Mouse (Mus musculus) heart, postnatal 0 days (tissue): ENCODE measurements around the gene Acer3. TPM values are rescaled to one million over a fixed set of nuclear protein-coding genes. Genes with fewer than 3 reads are reported as not detected.
A peak's percentile ranks its signal among the peaks of the same experiment; 100 is the strongest.

Source experiments
- ATAC-seq: fragments of 200-750 bp; cut with Nextera tagmentation; 2 replicates; pipeline ENCODE4 v1.8.0; 2017; ENCODE audit warnings: low read depth, moderate number of reproducible peaks, moderate library complexity; ENCODE audit not compliant: insufficient read depth
- DNase-seq: peaks from one replicate; pipeline ENCODE4 v3.0.0-alpha.2; 2016; ENCODE audit warnings: low spot score
- H3K27ac ChIP-seq: fragments of 300-500 bp; sonication (generic); 2 replicates; pipeline ENCODE4 v1.5.1; 2014; ENCODE audit warnings: low read depth, mild to moderate bottlenecking
- H3K27me3 ChIP-seq: fragments of 300-500 bp; sonication (generic); 2 replicates; pipeline ENCODE4 v1.6.1; 2014; ENCODE audit warnings: low read length, mixed read lengths; ENCODE audit not compliant: control insufficient read depth, insufficient read depth
- H3K36me3 ChIP-seq: fragments of 300-500 bp; sonication (generic); replicated peaks from 2 replicates; pipeline ENCODE4 v1.6.1; 2014; ENCODE audit warnings: low read length, mixed read lengths; ENCODE audit not compliant: control insufficient read depth, insufficient read depth
- H3K4me1 ChIP-seq: fragments of 300-500 bp; sonication (generic); 2 replicates; pipeline ENCODE4 v1.6.1; 2014; ENCODE audit warnings: antibody characterized with exemption; ENCODE audit not compliant: control insufficient read depth, insufficient read depth
- H3K4me2 ChIP-seq: fragments of 300-500 bp; sonication (generic); 2 replicates; pipeline ENCODE4 v1.6.1; 2014; ENCODE audit warnings: low read depth, mild to moderate bottlenecking, low read length, moderate library complexity
- H3K4me3 ChIP-seq: fragments of 300-500 bp; sonication (generic); 2 replicates; pipeline ENCODE4 v1.5.1; 2014; ENCODE audit warnings: low read depth, low read length
- H3K9ac ChIP-seq: fragments of 300-500 bp; sonication (generic); replicated peaks from 2 replicates; pipeline ENCODE4 v1.6.1; 2014; ENCODE audit warnings: low read depth, low read length, mixed read lengths
- H3K9me3 ChIP-seq: fragments of 300-500 bp; sonication (generic); replicated peaks from 2 replicates; pipeline ENCODE4 v1.6.1; 2016; ENCODE audit warnings: low read length; ENCODE audit not compliant: control insufficient read depth
- CTCF ChIP-seq: IDR thresholded peaks from 2 replicates; pipeline ENCODE4 v1.5.1; 2016; ENCODE audit warnings: antibody characterized with exemption, control low read depth, low read depth
- EP300 ChIP-seq: IDR thresholded peaks from 2 replicates; pipeline ENCODE4 v1.6.1; 2016; ENCODE audit warnings: antibody characterized with exemption, low read depth
- WGBS: fragments of 180-500 bp; shearing (Covaris S2); extraction: QIAGEN DNeasy Blood & Tissue Kit; methylation state at CpG from one replicate; pipeline ENCODE4 v1.1.7; 2014; 5-methylcytosine and 5-hydroxymethylcytosine counted together
- polyA plus RNA-seq: library from polyadenylated mRNA; unstranded; fragments of >200 nt; fragmentation: Nextera tagmentation; extraction: Ambion mirVana; gene quantifications from 2 replicates; pipeline ENCODE4 v1.2.1, GENCODE M21; 2015
- total RNA-seq: library from RNA; depleted of rRNA; stranded (reverse); fragments of >200 nt; gene quantifications from 2 replicates; pipeline ENCODE4 v1.2.3, GENCODE M21; 2014; ENCODE audit warnings: low replicate concordance

Acer3 gene
- total and polyA plus RNA-seq, 2 experiments from 2014 or later: 5.6 to 21.4 TPM

- ATAC-seq (peak; percentile 49; the same call in 1 of the 2 replicates), DNase-seq (no peak)
- Histone ChIP-seq H3K27me3 (no peaks in the 10 kb centered on the region), H3K4me2 (peak overlapping the region; percentile 78), H3K4me3 (peak overlapping the region; percentile 85), H3K36me3 (no peaks in the 10 kb centered on the region), H3K4me1 (peaks cover 9% of the 10 kb centered on the region; the same call in 1 of the 2 replicates), H3K9me3 (no peaks in the 10 kb centered on the region), H3K9ac (peak overlapping the region; percentile 76), H3K27ac (peak overlapping the region; percentile 67)
- under 1% methylated on average over 28 of the region's 33 CpGs for WGBS
- TF ChIP-seq EP300: no peak
- TF ChIP-seq CTCF: no peak
These were observed 12.3 kb downstream of the Acer3 start for GRCm38 (mm10) chr7:98308607-98309218.

- TF ChIP-seq CTCF: no peak
- TF ChIP-seq EP300: no peak
- no peak overlapping the region for H3K27ac ChIP-seq
These were observed 12.9 kb downstream of the Acer3 start for GRCm38 (mm10) chr7:98307921-98308606.

GRCm38 (mm10) chr7:98307411-98307810 is 13.6 kb downstream of the Acer3 start:
- Histone ChIP-seq H3K36me3 (no peaks in the 10 kb centered on the region), H3K4me3 (no peak overlapping the region), H3K27me3 (no peaks in the 10 kb centered on the region), H3K9me3 (no peaks in the 10 kb centered on the region), H3K4me2 (no peak overlapping the region), H3K9ac (no peak overlapping the region), H3K4me1 (peaks cover 9% of the 10 kb centered on the region; the same call in 1 of the 2 replicates), H3K27ac (no peak overlapping the region)
- 86% methylated on average over 2 of the region's 2 CpGs for WGBS
- no peak for ATAC-seq
- DNase-seq: no peak
- TF ChIP-seq CTCF (no peak), EP300 (no peak)

More at GRCm38 (mm10) chr7:98307921-98308606, 12.9 kb downstream of the Acer3 start:
- no peaks in the 10 kb centered on the region for H3K27me3 ChIP-seq
- DNase-seq: no peak
- H3K9me3 ChIP-seq: no peaks in the 10 kb centered on the region
- peak overlapping the region; percentile 85 for H3K4me3 ChIP-seq
- H3K9ac ChIP-seq: peak overlapping the region; percentile 76
- WGBS: 62% methylated on average over 9 of the region's 9 CpGs
- ATAC-seq: no peak
- H3K4me2 ChIP-seq: peak overlapping the region; percentile 78
- H3K4me1 ChIP-seq: peaks cover 9% of the 10 kb centered on the region; the same call in 1 of the 2 replicates
- H3K36me3 ChIP-seq: no peaks in the 10 kb centered on the region

GRCm38 (mm10) chr7:98292901-98293300 is 28.1 kb downstream of the Acer3 start:
- ATAC-seq (no peak), DNase-seq (no peak)
- H3K9ac ChIP-seq: no peak overlapping the region
- 79% methylated on average over 1 of the region's 1 CpGs for WGBS
- H3K36me3 ChIP-seq: no peaks in the 10 kb centered on the region
- H3K27ac ChIP-seq: no peak overlapping the region
- no peaks in the 10 kb centered on the region for H3K4me1 ChIP-seq
- H3K4me2 ChIP-seq: no peak overlapping the region
- no peaks in the 10 kb centered on the region for H3K27me3 ChIP-seq
- H3K9me3 ChIP-seq: no peaks in the 10 kb centered on the region
- TF ChIP-seq CTCF (no peak), EP300 (no peak)
- no peak overlapping the region for H3K4me3 ChIP-seq

GRCm38 (mm10) chr7:98289585-98289984 is 31.4 kb downstream of the Acer3 start:
- Histone ChIP-seq H3K27ac (no peak overlapping the region), H3K36me3 (no peaks in the 10 kb centered on the region), H3K4me3 (no peak overlapping the region), H3K4me1 (no peaks in the 10 kb centered on the region), H3K9me3 (no peaks in the 10 kb centered on the region), H3K27me3 (no peaks in the 10 kb centered on the region), H3K4me2 (no peak overlapping the region), H3K9ac (no peak overlapping the region)
- ATAC-seq (no peak), DNase-seq (no peak)
- TF ChIP-seq EP300: no peak
- peak; percentile 23; the same call in 1 of the 2 replicates for TF ChIP-seq CTCF
- 40% methylated on average over 3 of the region's 3 CpGs for WGBS
